Mouse (Mus musculus): ENCODE measurements around the gene Gli3.
A peak's percentile ranks its signal among the peaks of the same experiment; 100 is the strongest.

Gli3 gene

DNA sequence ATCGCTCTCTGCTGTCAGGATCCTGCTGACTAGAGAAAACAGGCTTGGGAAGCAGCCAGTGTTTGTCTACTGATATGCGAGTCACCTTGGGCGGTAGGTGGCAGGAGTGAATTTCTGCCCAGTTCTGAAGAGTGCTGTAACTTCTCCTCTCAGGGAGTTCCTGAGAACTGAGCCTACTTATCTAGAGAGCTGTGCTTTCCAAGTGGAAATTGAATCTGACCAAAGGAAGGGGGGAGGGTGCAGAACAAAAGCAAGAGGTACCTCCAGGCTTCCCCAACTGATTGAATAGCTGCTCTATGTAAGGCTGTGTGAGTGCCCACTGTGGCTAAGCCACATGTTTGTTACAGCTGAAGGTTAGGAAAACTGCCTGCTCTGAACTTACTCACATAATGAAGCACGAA, 244.4 kb downstream of the Gli3 start:
- peak; percentile 52 to 85 for DNase-seq (ENCODE audit: inconsistent age in 2 of 2, low spot score in 1 of 2)

DNA sequence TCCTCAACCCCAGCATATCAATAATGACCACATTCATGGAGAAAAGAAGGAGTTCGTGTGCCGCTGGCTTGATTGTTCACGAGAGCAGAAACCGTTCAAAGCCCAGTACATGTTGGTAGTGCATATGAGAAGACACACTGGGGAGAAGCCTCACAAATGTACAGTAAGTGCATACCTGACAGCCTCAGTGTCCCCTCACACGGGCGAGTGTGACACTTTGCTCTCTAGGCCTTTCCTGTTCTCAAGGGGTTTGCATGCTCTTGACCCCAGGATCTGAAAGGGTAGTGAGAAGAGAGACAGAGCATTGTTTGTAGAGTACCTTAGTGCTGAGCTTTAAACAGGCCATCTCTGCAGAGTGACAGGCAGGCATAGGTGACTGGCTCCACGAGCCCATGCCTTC, 250.5 kb downstream of the Gli3 start:
- no peak for DNase-seq (ENCODE audit: inconsistent age in 2 of 2, low spot score in 1 of 2)

DNA sequence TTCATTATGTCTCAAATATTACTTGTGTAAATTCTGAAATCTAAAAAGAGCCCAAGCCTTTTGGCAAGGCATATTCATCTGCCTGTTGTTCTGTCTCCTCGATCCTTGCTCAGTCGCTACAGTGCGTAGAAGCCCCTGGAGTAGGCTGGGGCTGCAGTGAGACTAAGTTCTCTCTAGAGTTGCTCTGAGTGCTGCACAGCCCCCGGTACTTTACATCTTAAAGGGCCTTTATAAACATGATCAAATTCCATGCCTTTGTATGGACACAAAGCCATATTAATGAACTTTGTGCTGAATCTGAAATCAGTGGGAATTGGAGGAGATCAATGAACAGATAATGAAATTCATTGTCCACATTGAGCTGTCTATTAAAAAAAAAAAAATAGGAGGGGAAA, 251.3 kb downstream of the Gli3 start:
- DNase-seq (ENCODE audit: inconsistent age in 2 of 2, low spot score in 1 of 2) = no peak

DNA sequence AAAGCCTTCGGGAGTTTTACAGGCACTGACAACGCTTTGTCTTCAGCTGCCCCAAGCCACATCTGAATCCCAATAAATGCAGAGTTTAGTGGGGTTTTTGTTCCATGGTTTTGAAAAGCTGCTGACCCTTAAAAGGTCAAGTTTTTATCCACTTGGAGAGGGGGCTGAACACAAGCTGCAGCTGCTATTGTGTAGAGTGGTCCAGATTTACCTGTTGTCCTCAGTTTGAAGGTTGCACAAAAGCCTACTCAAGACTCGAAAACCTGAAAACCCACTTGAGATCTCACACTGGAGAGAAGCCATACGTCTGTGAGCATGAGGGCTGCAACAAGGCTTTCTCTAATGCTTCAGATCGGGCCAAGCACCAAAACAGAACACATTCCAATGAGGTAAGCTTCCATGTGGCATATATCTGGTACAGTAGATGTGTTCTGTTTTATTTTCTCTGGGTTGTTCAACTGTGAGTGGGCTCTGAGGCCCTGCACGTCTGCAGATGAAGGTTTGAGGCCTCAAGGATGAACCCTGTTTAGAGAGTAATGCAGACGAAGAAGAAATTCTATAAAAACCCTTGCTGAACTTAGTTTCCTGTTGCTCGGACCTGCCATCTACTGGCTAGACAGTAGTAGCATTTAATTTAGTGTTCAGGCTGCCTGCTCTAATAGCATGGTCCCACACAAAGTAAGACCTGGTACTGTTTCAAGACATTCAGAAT, 251.8 kb downstream of the Gli3 start:
- DNase-seq (ENCODE audit: inconsistent age in 2 of 2, low spot score in 1 of 2) = peak; percentile 20 to 76

DNA sequence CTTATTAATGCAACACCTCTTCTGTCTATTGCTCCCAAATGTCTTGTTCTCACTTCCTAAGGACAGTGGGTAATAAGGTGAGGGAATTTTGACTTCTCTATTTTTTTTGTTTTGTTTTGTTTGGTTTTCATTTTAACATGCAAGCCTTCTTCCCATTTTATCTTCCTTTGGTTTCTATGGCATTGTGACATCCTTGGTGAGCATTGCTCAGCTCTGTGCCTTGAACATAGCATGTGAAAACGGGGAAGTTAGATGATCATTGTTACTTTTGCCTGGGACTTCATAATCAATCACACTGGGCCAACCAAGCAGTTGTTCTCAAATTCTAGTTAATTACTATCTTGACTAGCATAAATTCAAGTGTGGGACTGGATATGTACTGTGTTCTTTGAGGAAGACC, 258.4 kb downstream of the Gli3 start:
- no peak for DNase-seq (ENCODE audit: inconsistent age in 2 of 2, low spot score in 1 of 2)

DNA sequence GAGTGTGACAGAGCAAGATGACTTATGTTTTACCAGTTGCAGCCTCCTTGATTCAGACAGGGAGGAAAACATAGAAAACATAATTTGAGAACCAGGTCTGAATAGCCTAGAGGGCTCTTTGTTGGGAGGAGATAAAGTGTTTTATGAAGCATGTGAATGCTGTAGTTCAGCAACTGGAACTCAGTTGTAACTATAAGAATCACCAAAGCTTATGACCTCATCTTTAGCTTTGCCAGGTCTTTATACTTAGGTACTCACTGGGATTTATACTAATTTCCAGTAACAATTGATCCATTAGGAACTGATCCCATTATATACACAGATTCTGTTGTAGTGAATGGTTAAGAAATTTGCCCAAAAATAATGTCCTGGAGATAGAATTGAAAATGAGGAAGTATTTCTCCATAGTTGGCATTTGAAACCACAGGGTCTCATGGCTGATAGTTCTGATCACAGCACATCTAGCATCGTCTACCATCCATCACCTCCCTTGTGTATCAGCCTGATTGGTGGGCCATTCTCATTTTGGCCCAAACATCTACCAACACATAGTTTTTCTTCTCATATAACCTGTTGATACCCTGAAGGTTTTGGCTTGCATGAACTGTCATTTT, 259.8 kb downstream of the Gli3 start:
- no peak for DNase-seq (ENCODE audit: inconsistent age in 2 of 2, low spot score in 1 of 2)

DNA sequence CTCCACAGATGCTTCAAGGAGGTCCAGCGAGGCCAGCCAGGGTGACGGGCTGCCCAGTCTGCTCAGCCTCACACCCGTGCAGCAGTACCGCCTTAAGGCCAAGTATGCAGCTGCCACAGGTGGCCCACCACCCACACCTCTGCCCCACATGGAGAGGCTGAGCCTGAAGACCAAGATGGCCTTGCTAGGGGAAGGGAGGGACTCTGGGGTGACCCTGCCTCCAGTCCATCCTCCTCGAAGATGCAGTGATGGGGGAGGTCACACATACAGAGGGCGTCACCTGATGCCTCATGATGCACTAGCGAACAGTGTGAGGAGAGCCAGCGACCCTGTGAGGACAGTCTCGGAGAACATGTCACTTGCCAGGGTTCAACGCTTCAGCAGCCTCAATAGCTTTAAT, 261.7 kb downstream of the Gli3 start:
- DNase-seq (ENCODE audit: inconsistent age in 2 of 2, low spot score in 1 of 2) = no peak

DNA sequence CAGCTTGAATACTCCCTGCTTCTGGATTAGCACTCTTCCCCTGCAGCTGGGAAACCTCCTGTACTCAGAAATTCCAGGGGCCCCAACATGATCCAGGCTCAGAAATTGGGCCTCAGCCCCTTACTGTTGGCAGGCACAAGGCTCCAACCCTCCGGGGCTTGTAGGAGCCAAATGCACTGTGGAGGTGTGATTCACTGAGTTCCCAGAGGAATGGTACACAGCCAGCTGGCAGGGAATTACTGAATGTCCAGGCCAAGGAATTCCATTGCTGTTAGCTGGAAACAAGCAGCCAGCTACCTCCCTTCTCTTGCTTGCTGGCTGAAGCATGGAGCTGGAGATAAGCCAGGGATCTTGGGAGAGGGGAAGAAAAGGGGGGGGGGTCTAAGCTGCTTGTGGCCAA, 278.7 kb downstream of the Gli3 start:
- peak; percentile 51 to 76 for DNase-seq (ENCODE audit: inconsistent age in 2 of 2, low spot score in 1 of 2)

DNA sequence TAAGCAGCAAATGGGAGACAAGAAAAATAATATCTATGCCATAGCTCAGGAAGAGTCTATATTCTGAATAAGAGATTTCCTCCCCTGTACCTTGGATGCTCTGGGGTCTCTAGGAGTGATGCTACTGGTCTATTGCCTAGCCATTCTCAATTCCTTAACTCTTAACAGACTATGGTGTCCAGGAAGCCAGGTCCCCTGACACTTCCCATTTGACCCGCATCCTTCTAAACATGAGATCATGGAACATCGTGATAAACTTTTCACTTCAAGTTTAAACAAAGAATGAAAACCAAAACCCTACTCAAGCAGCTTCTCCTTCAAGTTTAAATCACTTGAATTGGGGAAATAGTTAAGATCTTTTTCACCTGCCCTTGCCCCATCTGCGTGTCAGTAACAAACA, 279.3 kb downstream of the Gli3 start:
- no peak for DNase-seq (ENCODE audit: inconsistent age in 2 of 2, low spot score in 1 of 2)

DNA sequence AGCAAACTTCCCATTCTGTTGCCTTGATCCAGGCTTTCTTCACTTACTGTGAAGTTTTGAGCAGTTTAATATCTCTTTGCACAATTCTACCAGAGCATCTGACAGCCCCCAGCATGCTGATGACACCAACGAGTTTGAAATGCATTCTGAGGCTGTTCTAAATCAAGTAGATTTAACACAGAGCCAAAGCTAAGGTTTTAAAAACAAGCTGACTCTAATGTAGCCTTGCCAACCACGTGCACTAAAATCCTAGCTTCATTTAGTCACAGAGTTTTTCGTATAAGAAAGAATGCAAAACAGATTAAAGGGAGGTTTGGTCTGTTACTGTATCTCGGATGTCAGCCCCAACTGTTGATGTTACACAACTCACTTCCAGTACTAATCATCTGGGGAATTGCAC, 279.7 kb downstream of the Gli3 start:
- DNase-seq (ENCODE audit: inconsistent age in 2 of 2, low spot score in 1 of 2) = no peak

DNA sequence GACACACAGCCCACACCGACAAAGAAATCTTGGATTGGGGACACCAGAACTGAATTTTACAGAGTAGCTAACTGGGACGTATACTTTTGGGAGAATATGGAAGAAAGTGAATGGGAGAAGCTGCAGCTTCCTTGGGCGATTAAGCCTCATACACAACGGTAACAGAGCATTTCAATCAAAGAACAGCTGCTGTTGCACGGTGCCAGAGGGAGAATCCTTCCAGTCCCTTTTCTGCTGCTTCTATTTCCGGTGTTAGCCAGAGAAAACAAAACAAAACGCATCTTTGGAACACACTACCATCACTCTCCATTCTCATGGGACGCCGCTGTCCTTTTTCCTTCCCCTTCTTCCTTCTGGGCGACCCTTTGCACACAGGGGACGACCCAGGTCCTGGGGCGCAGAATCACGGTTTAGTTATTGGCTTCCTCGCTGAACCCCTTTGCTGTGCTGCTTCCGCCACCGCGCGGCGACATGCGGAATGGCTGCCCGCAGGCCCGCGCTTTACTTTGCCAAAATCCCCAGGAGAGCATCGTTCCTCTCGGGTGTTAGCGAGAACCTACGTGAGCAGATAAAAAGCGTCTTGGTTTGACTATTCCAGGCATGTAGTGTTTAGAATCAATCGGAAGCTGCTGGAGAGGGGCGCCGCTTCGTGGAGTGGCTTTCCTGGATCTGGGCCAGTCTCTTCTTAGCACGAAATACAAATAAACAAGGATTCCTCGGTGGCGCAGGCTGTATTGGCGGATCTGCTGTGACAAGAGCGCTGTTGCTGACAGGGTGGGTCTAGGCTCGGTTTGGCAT, 296.0 kb downstream of the Gli3 start:
- DNase-seq (ENCODE audit: inconsistent age in 2 of 2, low spot score in 1 of 2) = peak; percentile 68 to 91

DNA sequence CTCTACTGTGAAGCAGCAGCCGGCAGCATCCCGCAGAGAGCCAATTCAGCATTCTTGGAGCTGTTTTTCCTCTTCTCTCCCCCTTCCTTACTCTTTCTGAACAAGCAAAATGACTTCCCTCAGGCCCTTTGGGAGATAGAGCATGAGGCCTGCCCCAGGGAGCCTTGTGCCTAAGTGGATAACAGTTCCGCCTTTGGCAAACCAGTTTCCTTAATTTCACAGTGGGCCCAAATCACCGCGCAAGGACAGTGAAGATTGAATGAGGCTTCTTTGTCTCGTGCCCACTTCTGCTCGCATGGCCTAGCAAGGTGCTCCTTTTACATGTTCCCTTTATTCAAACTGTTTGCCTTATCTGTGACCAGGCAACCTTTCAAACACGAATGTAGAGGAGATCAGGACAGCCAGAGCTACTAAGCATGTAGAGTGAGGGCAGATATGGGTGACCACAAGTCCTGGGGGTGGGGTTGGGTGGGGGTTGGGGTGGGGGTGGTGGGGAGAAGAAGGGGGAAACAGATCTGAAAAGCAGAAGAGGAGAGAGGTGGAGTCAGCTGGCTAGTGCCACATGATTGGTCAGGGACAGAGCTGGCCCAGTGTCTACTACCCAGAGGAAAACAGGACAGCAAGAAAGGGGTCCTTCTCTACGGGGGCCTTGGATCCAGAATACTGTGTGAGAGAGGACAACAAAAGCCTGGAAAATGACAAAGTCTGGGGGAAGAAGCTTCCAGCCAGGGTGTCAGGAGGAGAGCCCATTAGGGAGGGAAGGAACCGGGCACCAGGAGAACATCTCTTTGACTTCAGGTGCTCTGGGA, 296.8 kb downstream of the Gli3 start:
- DNase-seq (ENCODE audit: inconsistent age in 2 of 2, low spot score in 1 of 2) = no peak

DNA sequence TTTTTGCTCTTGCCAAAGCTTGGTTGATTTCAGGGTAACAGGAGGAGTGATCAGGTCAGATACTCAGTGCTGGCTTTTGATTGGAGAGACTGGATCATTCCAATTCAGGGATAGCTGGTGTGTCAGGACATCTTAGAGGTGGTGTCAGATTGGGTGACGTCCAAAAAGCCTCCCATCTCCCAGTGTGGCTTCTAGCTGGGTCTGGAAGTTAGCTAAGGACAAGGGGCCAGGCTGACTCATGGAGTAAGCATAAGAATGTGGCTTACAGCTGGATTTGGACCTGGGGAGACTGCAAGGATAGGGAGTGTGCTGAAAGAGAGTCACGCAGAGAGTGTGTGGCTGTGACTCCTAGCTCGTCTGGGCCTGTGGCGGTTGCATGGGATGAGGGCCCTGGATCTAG, 299.3 kb downstream of the Gli3 start:
- no peak for DNase-seq (ENCODE audit: inconsistent age in 2 of 2, low spot score in 1 of 2)

DNA sequence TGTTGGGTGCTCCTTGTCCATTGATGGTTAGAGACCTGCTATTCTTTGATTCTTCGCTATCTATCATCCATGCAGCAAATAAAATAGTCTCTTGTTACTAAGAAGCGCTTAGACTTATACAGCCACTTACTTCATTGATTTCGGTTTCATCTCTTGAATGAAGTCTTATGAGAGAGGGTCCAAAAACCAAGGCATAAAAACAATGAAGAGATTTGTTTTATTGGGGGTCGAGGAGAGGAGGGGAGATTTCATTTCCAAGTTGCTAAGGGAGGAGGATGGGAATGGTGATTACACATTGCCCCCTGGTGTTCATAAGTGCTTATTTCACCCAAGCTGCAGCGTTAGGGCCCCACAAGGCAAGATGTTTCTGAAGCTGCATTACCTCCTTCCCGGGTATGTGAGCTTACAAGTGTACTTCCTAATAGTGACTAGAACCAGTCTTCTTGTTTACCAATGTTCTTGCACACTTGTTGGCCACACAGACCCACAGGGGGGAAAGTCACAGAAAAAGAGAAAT, 299.9 kb downstream of the Gli3 start:
- peak in 1 of 2 experiments; percentile 66 for DNase-seq (ENCODE audit: inconsistent age in 2 of 2, low spot score in 1 of 2)

DNA sequence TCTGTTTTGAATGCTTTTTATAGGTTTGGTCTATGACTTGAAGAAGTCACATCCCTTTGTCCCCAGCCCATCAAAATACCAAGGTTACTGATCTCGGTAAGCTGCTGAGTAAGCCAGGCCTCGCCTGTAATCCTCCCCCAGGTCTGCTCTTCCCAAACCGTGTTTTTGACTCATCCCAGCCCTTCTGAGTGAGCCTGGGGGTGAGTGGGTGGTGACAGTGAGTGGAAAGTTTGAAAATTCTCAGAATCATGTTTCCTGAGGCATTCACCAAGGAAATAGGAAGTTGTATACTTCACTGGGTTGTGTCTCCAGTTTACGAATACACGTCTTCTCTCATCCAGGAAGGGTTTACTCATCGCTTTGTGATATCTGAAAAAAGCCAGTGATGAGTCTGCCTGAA, 314.6 kb downstream of the Gli3 start:
- DNase-seq (ENCODE audit: inconsistent age in 2 of 2, low spot score in 1 of 2) = no peak
